ENCODE assay signal across 23 mouse cellular contexts in genomic region chr1:84249772-84250338, GRCm38 (mm10).
DNase-seq lines count a peak whose midpoint lies in the region; ATAC-seq lines count a peak whose summit lies in the region.
"Had no signal": no experiment of that assay in that cellular context is flagged by ENCODE, and none has a peak within 500 bp of the region (broad histone marks: within the 10 kb centered on the region; RNA-seq: fewer than 3 reads in every experiment).

No protein-coding gene starts in this region.

- no peak overlapping the region for H3K4me3 ChIP-seq in hindbrain, embryonic 14.5 days (replicated peaks; ENCODE audit: low read length)
- H3K4me3 ChIP-seq in hindbrain, embryonic 16.5 days (ENCODE audit: low read length) = no peak overlapping the region
- no peak overlapping the region for H3K4me3 ChIP-seq in brown adipose tissue, adult 24 weeks (ENCODE audit: insufficient read depth, low read depth, low read length)
- no peak overlapping the region for H3K4me3 ChIP-seq in macrophage (ENCODE audit: inconsistent target)
- H3K4me3 ChIP-seq: embryonic facial prominence, embryonic 15.5 days; gastrocnemius, adult 2 months; heart, embryonic 13.5 days; neural tube, embryonic 13.5 days had no signal

- no peak overlapping the region for H3K4me2 ChIP-seq in hindbrain, embryonic 14.5 days (replicated peaks)
- no peak overlapping the region for H3K4me2 ChIP-seq in hindbrain, embryonic 16.5 days (ENCODE audit: low read length)
- H3K4me2 ChIP-seq: embryonic facial prominence, embryonic 15.5 days; heart, embryonic 13.5 days; neural tube, embryonic 13.5 days had no signal

- H3K9me3 ChIP-seq in hindbrain, embryonic 14.5 days (ENCODE audit: control insufficient read depth, low read length) = no peaks in the 10 kb centered on the region
- H3K9me3 ChIP-seq in hindbrain, embryonic 16.5 days (ENCODE audit: control insufficient read depth, low read length) = no peaks in the 10 kb centered on the region
- H3K9me3 ChIP-seq: embryonic facial prominence, embryonic 15.5 days; heart, embryonic 13.5 days; neural tube, embryonic 13.5 days had no signal

- no peak for ATAC-seq in hindbrain, embryonic 14.5 days (ENCODE audit: low FRiP score)
- no peak for ATAC-seq in hindbrain, embryonic 16.5 days
- ATAC-seq: intestine, postnatal 0 days; lung, postnatal 0 days; Patski had no signal

- peaks cover 94% of the 10 kb centered on the region for H3K79me2 ChIP-seq in macrophage (ENCODE audit: inconsistent target)

- H3K9ac ChIP-seq in hindbrain, embryonic 14.5 days = no peak overlapping the region
- H3K9ac ChIP-seq in hindbrain, embryonic 16.5 days (ENCODE audit: low read depth, low read length) = no peak overlapping the region
- H3K9ac ChIP-seq: embryonic facial prominence, embryonic 15.5 days; heart, embryonic 13.5 days; neural tube, embryonic 13.5 days had no signal

- H3K27ac ChIP-seq in hindbrain, embryonic 14.5 days = peak overlapping the region; percentile 44; the same call in 1 of the 2 replicates
- no peak overlapping the region for H3K27ac ChIP-seq in hindbrain, embryonic 16.5 days (ENCODE audit: low read depth, low read length)
- H3K27ac ChIP-seq in brown adipose tissue, adult 24 weeks (replicated peaks; ENCODE audit: low read depth, low read length) = peak overlapping the region; percentile 47
- peak overlapping the region; percentile 71 for H3K27ac ChIP-seq in macrophage
- H3K27ac ChIP-seq: embryonic facial prominence, embryonic 15.5 days; gastrocnemius, adult 2 months; heart, embryonic 13.5 days; kidney, postnatal 0 days; neural tube, embryonic 13.5 days had no signal

- 35% methylated on average over 6 of the region's 6 CpGs for WGBS in hindbrain, embryonic 14.5 days
- WGBS in hindbrain, embryonic 16.5 days = 43% methylated on average over 6 of the region's 6 CpGs
- WGBS in macrophage (ENCODE audit: missing documents) = 47% methylated on average over 3 of the region's 6 CpGs

- H3K4me1 ChIP-seq in hindbrain, embryonic 14.5 days (replicated peaks; ENCODE audit: control insufficient read depth, insufficient read depth, low read length) = 0 out of 2 replicates have a peak, but pooled peaks cover 15% of the 10 kb centered on the region
- no peaks in the 10 kb centered on the region; the same call in 1 of the 2 replicates for H3K4me1 ChIP-seq in hindbrain, embryonic 16.5 days (ENCODE audit: control insufficient read depth, insufficient read depth, low read depth, low read length)
- peaks cover 6% of the 10 kb centered on the region; the same call in 1 of the 2 replicates for H3K4me1 ChIP-seq in brown adipose tissue, adult 24 weeks (ENCODE audit: control insufficient read depth, insufficient read depth, insufficient read length, low read length)
- H3K4me1 ChIP-seq: embryonic facial prominence, embryonic 15.5 days; heart, embryonic 13.5 days had no signal

- no peaks in the 10 kb centered on the region for H3K36me3 ChIP-seq in hindbrain, embryonic 14.5 days (replicated peaks; ENCODE audit: control insufficient read depth, insufficient read depth)
- no peaks in the 10 kb centered on the region for H3K36me3 ChIP-seq in hindbrain, embryonic 16.5 days (ENCODE audit: control insufficient read depth, insufficient read depth, low read length)
- H3K36me3 ChIP-seq in macrophage (ENCODE audit: inconsistent target) = no peaks in the 10 kb centered on the region
- H3K36me3 ChIP-seq: embryonic facial prominence, embryonic 15.5 days; heart, embryonic 13.5 days; neural tube, embryonic 13.5 days had no signal

- DNase-seq in hindbrain, embryonic 14.5 days (ENCODE audit: low spot score) = peak; percentile 30
- DNase-seq in brain, adult 2 months (ENCODE audit: low read depth, low spot score) = peak; percentile 35
- DNase-seq in kidney, adult 11 months = no peak
- DNase-seq in layer of hippocampus, adult 9-11 months = no peak
- DNase-seq: adrenal gland, postnatal 10 days; cerebellum, adult 2 months; cerebellum, postnatal 36 days; gastrocnemius, adult 2 months; heart, postnatal 36 days; left cerebral cortex, postnatal 4 days; liver; right cerebral cortex, adult 18-20 months; thymus, postnatal 36 days had no signal

- no peaks in the 10 kb centered on the region for H3K27me3 ChIP-seq in hindbrain, embryonic 14.5 days (ENCODE audit: control insufficient read depth, insufficient read depth, low read length)
- no peaks in the 10 kb centered on the region for H3K27me3 ChIP-seq in hindbrain, embryonic 16.5 days (replicated peaks; ENCODE audit: control insufficient read depth, insufficient read depth, low read length)
- H3K27me3 ChIP-seq: embryonic facial prominence, embryonic 15.5 days; heart, embryonic 13.5 days; neural tube, embryonic 13.5 days; Patski had no signal

Comparison
In these comparisons a context has a peak if more than half of its experiments do, and no peak if none do; other contexts are left out.
1. DNase-seq: peak in hindbrain, embryonic 14.5 days (single experiment) and brain, adult 2 months (single experiment); none in kidney, adult 11 months (single experiment) and layer of hippocampus, adult 9-11 months (single experiment).